Mouse (Mus musculus): ENCODE results near the gene Mapk11.

Mapk11 gene

DNA sequence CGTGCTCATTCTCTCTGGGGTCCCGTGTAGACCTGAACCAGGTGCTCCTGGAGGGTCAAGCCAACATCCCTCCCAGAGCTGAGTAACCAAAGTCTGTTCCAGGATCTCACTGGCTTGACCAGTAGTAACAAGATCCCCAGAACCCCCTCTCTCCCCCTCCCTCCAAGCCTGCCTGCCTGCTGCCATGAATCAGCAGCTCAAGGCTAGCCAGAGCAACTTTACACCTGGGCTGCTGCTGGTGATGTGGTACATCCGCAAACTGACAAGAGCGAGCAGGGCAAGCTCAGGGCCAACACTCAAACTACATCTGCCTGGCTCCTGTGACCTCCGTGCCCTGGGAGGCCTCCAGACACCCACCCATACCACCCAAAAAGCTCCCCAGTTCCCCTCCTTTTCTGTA is 8.0 kb downstream of the Mapk11 start:
- in situ Hi-C loops (cut with MboI, MseI): no loop called here

DNA sequence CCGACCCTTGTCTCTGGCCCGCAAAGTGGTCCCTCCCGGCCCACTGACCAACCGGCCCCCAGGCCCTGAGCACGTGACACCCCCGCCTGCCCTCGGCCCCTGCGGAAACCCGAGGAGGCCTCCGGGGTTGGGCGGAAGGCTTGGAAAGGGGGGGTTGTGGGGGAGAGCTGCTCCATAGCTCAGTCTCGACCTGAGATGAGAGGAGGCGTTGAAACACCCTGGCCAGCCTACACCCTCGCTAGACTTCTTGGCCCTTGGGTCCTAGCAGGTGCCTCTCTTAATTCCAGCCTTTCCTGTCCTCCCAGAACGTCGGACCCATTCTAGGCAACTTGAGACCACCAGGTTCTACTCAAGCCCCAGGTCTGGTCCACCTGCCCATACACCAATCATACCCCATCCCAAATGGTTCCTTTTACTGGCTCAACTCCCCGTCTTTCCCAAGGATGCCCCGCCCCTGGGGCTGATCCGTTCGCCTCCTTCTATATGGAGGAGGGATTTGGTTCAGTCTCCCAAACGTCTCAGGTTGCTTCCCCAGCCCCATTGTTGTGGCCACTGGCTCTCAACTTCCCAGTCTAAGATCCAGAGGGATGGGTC is 8.7 kb downstream of the Mapk11 start, which contains the start of gene Mapk12:
Gene Mapk12, minus strand, starts transcription at position 45 of the 594 bp plus-strand sequence.
- in situ Hi-C loops (cut with MboI, MseI): no loop called here

DNA sequence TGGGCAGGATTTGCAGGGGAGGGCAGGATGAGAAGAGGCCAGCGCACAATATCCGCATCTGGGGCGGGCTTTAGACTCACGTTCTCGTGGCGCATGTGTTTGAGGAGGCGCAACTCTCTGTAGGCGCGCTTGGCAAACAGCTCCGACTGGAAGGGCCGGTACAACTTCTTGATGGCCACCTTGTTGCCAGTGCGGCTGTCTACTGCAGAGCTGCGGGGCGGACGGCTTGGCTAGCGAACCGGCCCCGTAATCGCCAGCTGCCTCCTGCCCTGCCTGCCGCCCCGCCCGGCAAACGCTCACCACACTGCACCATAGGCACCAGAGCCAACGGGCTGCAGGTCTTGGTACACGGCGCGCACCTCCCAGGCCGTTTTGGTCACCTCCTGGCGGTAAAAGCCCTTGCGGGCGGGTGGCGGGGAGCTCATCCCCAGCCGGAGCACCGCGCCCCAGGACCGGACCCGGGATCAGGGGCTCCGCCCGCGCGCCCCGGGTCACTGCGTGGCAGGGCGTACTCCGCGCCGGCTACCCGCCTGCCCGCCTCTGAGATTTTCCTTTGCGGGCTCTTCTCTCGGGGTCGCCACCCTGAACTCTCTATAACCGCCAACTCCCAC is 9.3 kb downstream of the Mapk11 start:
- in situ Hi-C loops (cut with MboI, MseI): no loop called here

DNA sequence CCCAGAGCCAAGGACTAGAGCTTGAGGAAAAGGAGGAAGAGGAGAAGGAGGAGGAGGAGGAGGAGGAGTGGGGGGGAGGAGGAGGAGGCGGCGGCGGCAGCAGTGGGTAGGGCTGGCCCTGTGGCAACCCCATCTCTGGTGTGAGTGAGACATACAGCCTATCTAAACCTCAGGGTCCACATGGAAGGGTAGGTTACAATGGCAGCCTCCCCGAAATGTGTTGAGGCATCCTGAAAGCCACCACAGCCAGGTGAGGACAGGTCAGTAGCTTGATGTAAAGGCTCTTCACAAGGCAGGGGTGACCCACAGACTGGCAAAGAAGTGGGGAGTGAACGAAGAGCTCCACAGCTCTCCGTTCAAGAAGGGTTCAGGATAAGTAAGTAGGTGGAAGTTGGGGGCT is 10.9 kb downstream of the Mapk11 start:
- in situ Hi-C loops (cut with MboI, MseI): no loop called here

DNA sequence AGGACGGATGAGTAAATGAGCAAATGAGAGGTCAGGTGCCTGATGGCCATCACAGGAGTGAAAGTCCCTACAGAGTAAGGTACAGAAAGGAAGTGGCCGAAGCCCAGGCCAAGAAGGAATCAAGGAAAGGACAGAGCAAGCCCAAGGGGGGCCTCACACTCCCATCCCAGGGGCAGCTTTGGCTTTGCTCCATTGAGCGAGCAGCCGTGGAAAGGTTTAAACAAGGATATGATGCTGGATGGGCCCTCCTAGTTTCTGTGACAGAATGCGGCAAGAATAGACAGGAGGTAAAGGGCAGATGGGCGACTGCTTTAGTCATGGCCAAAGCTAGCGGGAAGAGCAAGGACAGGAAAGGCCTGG is 11.4 kb downstream of the Mapk11 start:
- in situ Hi-C loops (cut with MboI, MseI): no loop called here

DNA sequence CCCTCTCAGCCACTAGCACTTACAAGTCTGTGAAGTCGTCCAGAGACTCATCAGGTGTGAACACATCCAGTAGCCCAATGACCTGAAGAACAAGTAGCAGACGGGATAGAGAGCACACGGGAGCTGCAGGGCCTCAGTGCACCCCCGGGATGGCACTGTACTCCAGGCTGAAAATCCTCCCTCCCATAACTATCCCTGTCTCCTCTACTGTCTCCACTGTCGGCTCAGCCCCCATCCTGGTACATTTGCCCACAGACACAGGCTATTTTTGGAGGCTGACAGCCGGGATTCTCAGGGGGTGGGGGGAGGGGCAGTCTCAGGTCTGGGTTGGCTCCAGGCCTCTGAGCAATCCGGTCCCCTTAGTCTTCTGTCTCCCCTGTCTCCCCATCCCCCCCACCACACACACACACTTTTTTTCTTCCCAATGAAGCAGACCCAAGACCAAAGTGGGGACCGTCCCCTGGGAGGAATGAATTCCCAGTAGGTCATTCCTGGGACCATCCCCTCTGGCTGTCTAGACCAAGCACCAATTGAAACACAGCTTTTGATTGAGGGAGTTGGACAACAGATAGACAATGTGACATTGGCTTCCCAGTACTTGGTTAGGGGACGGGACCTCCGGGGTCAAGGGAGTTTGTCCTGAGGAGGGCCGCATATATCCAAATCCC is 11.9 kb downstream of the Mapk11 start:
- in situ Hi-C loops (cut with MboI, MseI): no loop called here

DNA sequence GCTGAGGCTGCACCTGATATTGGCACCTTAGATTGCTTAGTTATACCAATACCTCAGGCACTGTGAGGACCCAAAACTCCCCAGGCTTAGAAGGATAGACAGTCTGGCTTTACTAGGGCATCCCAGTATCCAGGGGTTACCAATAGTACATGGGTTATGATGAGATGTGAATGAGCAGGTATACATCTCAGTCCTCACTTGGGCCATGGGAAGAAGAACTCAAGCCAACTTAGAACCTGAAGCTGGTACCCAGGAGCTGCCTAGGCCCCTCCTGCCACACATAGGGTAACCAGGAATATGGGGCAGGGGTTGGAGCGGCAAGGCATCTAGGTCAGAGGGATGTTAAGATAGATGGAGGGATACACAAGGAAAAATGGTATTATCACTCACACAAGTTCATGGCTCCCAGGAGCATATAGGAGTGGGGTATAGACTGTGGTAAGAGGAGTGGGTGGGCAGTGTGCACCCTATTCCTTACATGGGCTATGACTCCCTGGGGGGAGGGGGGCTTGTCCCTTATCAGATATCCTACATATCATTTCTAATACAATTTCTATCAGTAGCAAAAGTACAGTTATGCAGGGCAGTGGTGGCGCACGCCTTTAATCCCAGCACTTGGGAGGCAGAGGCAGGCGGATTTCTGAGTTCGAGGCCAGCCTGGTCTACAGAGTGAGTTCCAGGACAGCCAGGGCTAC is 12.8 kb downstream of the Mapk11 start:
- in situ Hi-C loops (cut with MboI, MseI): no loop called here

DNA sequence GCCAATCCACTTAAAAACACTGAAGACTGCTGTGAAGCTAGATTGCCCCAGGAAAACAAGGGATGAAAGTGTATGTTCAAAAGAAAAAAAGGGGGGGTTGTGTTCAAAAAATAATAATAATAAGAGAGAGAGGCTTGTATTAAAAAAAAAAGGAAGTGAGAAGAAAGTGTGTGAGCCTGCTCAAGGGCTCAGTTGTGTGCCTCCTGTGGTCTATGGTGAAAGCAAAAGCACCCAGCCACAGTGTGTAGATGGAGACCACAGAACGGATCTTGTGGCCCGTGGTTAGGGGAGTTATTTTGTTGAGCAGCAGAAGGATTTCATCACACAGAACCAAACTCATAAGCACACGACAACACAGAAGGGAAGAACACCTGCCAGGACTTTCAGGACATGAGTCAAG is 18.1 kb downstream of the Mapk11 start:
- in situ Hi-C loops (cut with MboI, MseI): no loop called here

DNA sequence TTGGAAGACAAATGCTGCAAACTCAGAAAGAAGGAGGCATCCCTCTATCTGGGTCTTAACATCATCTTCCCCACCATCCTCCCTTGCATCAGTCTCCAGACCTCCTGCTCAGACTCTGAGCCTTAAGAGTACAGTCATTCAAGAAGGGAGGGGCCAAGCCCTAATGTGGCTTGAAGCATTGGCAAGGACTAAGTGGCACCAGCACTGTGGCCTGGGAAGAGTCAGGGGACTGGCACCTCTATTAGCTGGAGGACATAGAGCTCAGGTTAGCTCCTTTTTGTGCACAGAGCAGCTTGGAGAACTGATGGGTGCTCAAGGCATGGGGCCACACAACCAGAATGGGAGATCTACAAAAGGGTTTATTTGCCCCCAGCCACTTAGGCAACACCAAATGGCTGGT is 19.2 kb downstream of the Mapk11 start:
- in situ Hi-C loops (cut with MboI, MseI): no loop called here

DNA sequence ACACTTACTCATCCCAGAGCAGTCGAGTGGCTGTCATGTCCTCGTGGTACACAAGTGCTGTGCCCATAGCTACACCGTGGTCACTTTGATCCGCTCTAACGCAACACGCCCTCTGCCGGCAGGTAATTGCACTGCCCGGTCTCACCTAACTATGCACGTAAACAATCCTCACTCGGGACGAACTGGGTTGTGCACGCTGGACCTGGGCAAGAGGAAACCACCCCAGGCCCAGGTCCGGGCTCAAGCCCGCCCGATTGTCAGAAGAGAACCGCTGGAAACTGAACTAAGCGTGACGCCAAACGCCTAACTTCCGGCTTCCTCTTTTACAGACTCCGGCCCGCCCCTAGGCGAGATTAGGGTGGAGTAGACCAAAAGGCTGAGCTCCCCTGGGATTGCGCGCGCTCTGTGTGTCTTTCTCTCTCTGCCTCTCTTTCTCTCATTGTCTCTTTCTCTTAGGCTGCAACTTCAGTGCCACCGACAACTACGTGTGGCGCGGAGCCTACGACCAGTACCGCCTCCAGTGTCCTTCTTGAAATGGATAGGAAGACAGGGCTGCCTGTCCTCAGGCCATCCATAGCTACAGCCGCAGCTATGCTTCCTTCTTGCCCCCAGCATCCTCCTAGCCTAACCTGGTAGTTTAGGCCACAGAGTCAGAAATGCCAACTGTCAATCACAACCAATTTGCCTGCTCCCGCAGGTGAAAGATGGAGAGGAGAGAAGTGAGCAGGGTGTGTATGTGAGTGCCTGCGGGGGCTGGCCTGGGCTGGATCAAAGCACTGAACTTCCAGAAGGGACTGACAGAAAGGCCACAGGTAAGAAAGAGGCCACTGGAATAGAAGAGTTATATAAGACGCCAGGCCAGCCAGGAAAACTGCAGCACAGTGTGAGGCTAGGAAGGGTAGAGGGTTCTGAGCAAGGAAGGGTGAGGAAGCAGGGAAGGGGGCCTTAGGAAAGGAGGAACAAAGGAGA is 20.8 kb downstream of the Mapk11 start, which contains the start of gene Hdac10:
Gene Hdac10, minus strand, starts transcription at position 319 of the 969 bp plus-strand sequence.
- in situ Hi-C loops (cut with MboI, MseI): loop anchor here in 1 of 2 experiments (5.0 kb wide), 1 partner anchor 84 kb away; the partner anchor contains the start of gene Ppp6r2

DNA sequence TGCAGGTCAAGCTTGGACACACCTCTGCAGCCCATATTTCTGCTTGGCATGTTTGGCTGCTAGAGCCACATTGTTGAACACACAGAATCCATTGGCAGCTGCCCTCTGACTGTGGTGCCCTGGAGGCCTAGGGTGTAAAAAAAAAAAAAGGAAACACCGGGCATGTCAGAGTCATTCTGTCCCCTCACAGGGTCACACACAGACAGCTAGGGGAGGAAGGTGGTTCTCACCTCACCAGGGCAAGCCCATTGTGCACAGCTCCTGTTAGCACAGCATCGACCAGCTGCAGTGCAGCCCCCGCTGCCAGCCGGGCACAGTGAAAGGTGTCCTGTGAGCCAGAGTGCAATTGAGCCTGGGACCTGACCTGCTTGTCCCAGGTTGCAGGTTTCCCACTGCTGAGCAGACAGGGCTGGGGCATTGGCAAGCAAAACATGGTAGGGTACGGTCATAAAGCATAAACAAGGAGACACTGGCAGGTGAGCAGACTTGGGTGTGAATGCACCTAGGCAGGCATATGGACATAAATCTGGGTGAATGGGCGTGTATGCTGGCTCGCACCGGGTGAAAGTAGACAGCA is 22.0 kb downstream of the Mapk11 start:
- in situ Hi-C loops (cut with MboI, MseI): loop anchor here in 1 of 2 experiments (5.0 kb wide), 1 partner anchor 85 kb away; the partner anchor contains the start of gene Ppp6r2

DNA sequence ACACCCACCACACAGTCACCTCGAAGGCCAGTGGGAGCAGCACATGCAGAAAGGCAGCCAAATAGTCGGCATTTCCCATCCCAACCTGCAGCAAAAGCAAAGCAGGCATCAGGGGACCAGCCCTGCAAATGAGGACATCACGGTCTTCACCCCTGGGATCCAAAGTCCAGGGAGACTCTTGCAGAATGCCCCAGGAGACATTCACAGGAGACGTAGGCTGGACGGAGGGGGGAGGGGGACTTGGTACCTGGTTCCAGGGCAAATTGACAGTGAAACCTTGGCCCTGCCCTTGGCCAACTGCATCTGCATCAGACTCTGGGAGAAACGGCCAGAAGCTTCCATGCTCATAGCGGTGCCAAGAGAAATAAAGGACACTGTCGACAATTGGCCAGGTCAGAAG is 22.8 kb downstream of the Mapk11 start:
- in situ Hi-C loops (cut with MboI, MseI): loop anchor here in 1 of 2 experiments (5.0 kb wide), 1 partner anchor 86 kb away; the partner anchor contains the start of gene Ppp6r2

DNA sequence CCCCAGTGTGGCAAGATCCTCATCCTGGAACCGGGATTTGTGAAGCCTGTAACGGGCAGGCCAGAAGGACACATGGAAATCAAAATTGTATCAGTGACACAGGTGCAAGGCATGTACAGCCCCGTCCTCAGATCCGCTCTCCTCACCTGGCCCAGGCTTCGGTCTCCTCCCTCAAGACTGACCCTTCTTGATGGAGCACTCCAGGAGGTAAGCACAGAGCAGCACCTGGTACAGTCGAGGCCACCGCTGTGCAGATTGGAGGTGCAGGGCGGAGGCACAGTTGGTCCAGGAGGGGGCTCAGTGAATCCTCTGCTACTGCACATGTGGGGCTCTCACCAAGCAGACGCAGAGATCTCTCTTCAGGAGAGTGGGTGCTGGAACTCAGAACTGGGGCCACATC is 24.1 kb downstream of the Mapk11 start:
- in situ Hi-C loops (cut with MboI, MseI): loop anchor here in 1 of 2 experiments (5.0 kb wide), 1 partner anchor 87 kb away; the partner anchor contains the start of gene Ppp6r2

DNA sequence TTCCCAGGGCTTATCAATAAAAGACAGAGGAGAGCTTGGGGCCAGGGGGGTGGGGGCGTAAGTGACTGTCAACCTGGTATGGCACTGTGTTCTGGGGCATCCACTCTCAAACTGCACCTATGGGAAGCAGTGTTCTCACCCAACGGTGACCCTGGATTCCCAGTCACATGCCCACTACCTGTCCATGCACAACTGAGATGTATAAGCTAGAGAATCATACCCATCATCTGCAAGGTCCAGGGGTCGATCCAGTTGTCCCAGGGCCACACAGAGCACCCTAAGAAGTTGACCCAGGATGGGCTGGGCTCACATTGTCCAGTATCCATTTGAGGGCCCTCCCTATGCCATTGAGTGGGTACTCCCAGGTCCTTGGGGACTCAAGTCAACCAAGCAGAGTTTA is 25.1 kb downstream of the Mapk11 start:
- in situ Hi-C loops (cut with MboI, MseI): no loop called here

DNA sequence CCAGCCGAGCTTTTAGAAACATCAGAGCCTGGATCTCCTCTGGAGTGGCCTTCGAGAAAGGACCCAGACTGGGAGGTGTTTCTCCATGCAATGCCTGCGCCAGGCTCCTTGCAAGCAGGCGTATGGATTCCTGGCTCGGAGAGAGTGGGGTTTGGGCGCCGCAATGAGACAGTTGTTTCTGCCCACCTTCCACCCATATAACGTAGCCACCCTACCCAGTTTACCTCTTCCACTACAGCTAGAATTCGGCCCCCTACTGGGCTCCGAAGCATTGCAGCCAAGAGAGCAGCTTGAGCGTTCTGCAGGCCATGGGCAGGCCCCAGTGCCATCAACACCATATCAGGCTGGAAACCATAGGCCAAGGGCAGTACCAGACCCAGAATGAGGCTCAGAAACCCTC is 25.8 kb downstream of the Mapk11 start:
- in situ Hi-C loops (cut with MboI, MseI): no loop called here

DNA sequence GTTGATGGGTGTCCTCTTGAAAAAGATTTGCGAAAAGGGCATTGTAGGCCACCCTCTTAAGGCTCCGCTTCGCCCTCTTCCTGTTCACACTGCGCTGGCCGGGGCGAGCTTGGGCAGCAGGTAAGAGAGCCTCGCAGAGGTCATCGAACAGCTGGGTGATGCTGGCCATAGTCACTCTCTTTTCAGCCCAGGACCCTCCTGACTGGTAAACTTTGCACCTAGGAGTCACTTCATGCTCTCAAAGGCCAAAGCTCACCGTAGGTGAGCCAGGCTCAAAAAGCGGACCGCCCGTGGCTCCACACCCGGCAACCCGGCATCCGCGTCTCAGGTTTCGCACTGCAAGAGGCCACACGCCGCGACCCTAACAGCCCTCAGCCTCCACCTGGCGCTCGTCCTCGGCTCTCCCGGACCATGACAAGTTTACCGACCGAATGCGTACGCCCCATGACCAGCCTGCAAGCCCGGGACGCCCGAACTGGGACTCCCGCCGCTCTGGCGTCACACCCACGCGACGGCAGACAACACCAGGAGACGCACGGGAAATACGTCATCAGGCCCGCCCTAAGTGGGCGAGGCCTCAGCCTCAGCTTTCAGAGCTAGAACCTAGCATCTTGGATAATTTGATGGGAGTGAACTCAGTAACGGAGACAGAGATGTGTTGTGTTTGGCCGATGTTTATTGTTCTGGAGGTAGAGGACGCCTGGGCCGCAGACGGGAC is 26.6 kb downstream of the Mapk11 start, which contains the start of gene Tubgcp6:
Gene Tubgcp6, minus strand, starts transcription at position 464 of the 718 bp plus-strand sequence.
- in situ Hi-C loops (cut with MboI, MseI): no loop called here

DNA sequence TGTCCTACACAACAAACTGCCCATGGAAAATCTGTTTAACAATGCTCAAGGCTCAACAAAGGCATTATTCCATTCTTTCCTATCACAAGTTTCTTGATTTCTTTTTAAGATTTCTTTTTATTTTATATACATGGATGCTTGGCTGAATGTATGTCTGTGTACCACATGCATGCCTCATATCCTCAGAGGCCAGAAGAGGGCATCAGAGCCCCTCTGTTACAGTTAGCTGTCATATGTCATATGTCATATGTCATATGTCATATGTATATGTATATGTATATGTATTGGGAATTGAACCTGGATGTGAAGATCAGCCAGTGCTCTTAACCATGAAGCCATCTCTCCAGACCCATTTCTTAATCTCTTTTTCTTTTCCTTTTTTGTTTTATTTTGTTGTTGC is 31.4 kb downstream of the Mapk11 start:
- in situ Hi-C loops (cut with MboI, MseI): no loop called here

DNA sequence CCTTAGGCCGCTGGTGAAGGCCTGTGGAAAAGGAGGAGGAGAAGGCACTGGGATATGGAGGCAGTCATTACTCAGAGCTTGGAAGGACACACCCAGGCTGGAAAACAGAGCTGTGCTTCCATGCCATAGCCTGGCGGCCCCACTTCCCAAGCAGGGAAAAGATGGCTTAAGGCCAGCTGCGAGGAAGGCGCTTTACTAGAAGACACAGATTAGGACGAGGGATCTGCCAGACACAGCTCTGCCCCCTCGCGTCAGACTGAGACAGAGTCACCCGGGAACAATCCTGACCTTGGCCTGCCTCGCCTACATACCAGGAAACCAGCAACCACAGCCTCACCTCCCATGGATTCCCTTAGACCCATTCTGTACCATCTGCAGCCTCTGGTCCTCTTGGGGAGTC is 39.3 kb downstream of the Mapk11 start:
- in situ Hi-C loops (cut with MboI, MseI): no loop called here

DNA sequence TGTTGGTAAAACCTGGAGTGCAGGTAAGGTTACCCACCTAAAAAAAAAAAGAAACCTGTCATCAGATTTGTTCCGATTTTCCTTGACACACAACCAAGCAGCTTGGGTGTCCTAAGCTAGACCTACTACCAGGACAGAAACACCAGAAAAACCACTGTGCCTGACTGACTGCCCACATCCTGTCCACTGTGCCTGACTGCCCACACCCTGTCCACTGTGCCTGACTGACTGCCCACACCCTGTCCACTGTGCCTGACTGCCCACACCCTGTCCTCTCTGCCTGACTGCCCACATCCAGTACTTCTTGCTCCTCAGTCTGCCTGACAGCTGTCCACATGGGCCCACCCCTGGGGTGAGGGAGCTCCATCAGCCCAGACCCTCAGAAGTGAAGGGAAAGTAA is 42.5 kb downstream of the Mapk11 start:
- in situ Hi-C loops (cut with MboI, MseI): no loop called here

DNA sequence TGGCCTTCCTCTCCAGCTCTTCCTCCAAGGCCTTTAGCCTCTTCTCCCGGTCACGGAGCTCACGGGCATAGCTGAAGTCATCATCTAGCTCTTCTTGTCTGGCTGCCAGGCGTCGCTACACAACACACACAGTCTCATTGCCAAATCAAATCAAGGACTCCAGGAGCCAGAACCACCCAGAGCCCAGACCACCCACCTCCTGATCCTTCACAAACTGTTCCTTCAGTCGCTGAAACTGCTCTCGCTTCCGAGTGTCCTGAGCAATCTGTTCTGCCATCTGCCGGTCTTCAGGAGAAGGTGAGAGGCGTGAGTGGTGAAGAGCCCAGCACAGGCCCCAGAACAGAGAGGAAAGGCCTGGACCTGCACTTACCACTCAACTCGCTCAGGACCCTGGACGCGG is 43.4 kb downstream of the Mapk11 start:
- in situ Hi-C loops (cut with MboI, MseI): no loop called here

Data from T-helper 17 cell (primary cell).